Mouse (Mus musculus) liver, adult 2 months (tissue): ENCODE data around the gene Nup50. TPM values are rescaled to one million over a fixed set of nuclear protein-coding genes. Genes with fewer than 3 reads are reported as not detected.

ENCODE experiments used
- DNase-seq: peaks from one replicate; pipeline ENCODE4 v3.0.0-alpha.2; 2011; ENCODE audit warnings: low read depth, low spot score; ENCODE audit errors: extremely low read depth
- H3K27ac ChIP-seq: fragments of 200-500 bp; replicated peaks from 2 replicates; pipeline ENCODE4 v1.5.1; 2012; ENCODE audit warnings: low read depth, mild to moderate bottlenecking, control low read depth, inconsistent platforms, low read length; ENCODE audit not compliant: insufficient read depth
- H3K27me3 ChIP-seq: fragments of 200-500 bp; 2 replicates; pipeline ENCODE4 v1.6.1; 2012; ENCODE audit warnings: mild to moderate bottlenecking, moderate library complexity, low read length, inconsistent platforms; ENCODE audit not compliant: control insufficient read depth, insufficient read depth
- H3K36me3 ChIP-seq: fragments of 200-500 bp; 2 replicates; pipeline ENCODE4 v1.6.1; 2012; ENCODE audit warnings: low read length, inconsistent platforms; ENCODE audit not compliant: control insufficient read depth, insufficient read depth
- H3K4me1 ChIP-seq: fragments of 200-500 bp; 2 replicates; pipeline ENCODE4 v1.6.1; 2011; ENCODE audit warnings: low read length; ENCODE audit not compliant: control insufficient read depth, insufficient read depth
- H3K4me3 ChIP-seq: fragments of 200-500 bp; 2 replicates; pipeline ENCODE4 v1.5.1; 2011; ENCODE audit warnings: low read depth, mild to moderate bottlenecking, control low read depth, low read length, moderate library complexity; ENCODE audit not compliant: insufficient read depth
- H3K79me2 ChIP-seq: fragments of 200-500 bp; 2 replicates; pipeline ENCODE4 v1.6.1; 2012; ENCODE audit warnings: inconsistent platforms, mild to moderate bottlenecking, low read length, moderate library complexity; ENCODE audit not compliant: control insufficient read depth, insufficient read depth
- H3K9ac ChIP-seq: fragments of 200-500 bp; 2 replicates; pipeline ENCODE4 v1.6.1; 2012; ENCODE audit warnings: low read depth, mild to moderate bottlenecking, control low read depth, inconsistent platforms, low read length
- CTCF ChIP-seq: fragments of 200-500 bp; IDR thresholded peaks from 2 replicates; pipeline ENCODE4 v1.5.1; 2011; ENCODE audit warnings: low read depth, low read length, control low read depth
- POLR2A ChIP-seq: fragments of 200-500 bp; IDR thresholded peaks from 2 replicates; pipeline ENCODE4 v1.6.1; 2011; ENCODE audit warnings: low read length, control low read depth; ENCODE audit not compliant: insufficient read depth; ENCODE audit errors: extremely low read depth
- WGBS: fragments of 180-500 bp; shearing (Covaris S2); methylation state at CpG from one replicate; pipeline ENCODE4 v1.1.7; 2018; 5-methylcytosine and 5-hydroxymethylcytosine counted together
- polyA plus RNA-seq: library from polyadenylated mRNA; depleted of rRNA; stranded (reverse); fragments of >200 nt; gene quantifications from 2 replicates; pipeline ENCODE4 v1.2.3, GENCODE M21; 2012
- total RNA-seq: library from RNA; depleted of rRNA; stranded (reverse); fragments of >200 nt; gene quantifications from 2 replicates; pipeline ENCODE4 v1.2.3, GENCODE M21; 2014

The Nup50 gene
- total and polyA plus RNA-seq, 2 experiments = 5.0 to 9.0 TPM

DNA sequence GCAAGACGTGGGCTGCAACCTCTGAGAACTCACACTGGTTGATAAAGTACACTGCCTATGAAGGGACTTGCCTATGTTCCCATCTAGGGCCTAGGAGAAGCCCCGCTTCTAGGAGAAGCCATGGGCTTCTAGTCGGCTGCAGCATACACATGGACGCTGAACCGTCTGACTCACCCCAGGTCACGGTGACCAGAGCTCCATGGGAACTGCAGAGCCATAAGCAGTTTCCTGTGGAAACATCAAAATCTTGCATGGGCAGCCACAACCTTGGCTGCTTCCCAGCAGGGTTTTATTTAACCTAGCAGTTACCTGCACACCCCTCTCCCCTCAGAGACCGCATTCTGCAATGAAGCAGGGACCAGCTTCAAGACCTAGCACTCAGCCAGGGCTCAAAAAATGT, 60.5 kb downstream of the Nup50 start:
- H3K79me2 ChIP-seq = peaks cover 38% of the 10 kb centered on the region
- TF ChIP-seq POLR2A (no peak), CTCF (no peak)
- no peak overlapping the region for H3K4me3 ChIP-seq
- 82% methylated on average over 7 of the region's 7 CpGs for WGBS
- no peaks in the 10 kb centered on the region for H3K27me3 ChIP-seq
- H3K27ac ChIP-seq = no peak overlapping the region; the same call in 1 of the 2 replicates
- DNase-seq = no peak
- H3K9ac ChIP-seq = no peak overlapping the region
- H3K4me1 ChIP-seq = peaks cover 12% of the 10 kb centered on the region
- H3K36me3 ChIP-seq = no peaks in the 10 kb centered on the region

DNA sequence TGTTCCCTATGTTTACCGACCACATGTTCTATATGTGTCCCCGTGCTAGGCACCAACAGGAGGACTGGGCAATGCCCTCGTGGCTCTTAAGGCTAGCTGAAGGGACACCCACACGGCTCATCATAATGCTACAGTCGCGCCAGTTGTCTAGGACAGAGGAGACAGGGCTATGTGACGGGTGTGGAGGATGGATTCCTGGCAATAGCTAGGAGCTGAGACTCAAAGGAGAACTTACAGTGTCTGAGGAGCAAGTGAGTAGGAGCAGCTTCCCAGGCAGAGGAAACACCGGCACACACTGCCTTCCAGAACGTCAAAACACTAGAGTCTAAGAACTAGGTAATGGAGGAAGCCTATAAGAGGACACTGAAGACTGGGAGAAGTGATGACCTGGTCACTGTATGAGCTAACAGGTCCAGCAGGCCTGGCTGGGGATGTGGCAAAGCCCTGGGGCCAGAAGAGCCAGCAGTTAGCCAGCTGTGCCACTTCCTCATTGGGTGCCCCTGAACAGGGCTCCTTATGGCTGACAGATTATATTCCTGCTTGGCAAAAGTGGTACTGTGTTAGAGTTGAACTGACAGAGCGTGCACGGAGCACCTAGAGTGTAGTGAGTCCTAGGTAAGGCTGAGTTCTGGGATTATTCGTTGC, 62.4 kb downstream of the Nup50 start:
- Histone ChIP-seq H3K79me2 (peaks cover 26% of the 10 kb centered on the region), H3K4me1 (peaks cover 11% of the 10 kb centered on the region), H3K36me3 (no peaks in the 10 kb centered on the region), H3K9ac (no peak overlapping the region), H3K4me3 (no peak overlapping the region), H3K27ac (no peak overlapping the region), H3K27me3 (no peaks in the 10 kb centered on the region)
- TF ChIP-seq POLR2A (no peak), CTCF (no peak)
- 90% methylated on average over 12 of the region's 12 CpGs for WGBS
- no peak for DNase-seq

DNA sequence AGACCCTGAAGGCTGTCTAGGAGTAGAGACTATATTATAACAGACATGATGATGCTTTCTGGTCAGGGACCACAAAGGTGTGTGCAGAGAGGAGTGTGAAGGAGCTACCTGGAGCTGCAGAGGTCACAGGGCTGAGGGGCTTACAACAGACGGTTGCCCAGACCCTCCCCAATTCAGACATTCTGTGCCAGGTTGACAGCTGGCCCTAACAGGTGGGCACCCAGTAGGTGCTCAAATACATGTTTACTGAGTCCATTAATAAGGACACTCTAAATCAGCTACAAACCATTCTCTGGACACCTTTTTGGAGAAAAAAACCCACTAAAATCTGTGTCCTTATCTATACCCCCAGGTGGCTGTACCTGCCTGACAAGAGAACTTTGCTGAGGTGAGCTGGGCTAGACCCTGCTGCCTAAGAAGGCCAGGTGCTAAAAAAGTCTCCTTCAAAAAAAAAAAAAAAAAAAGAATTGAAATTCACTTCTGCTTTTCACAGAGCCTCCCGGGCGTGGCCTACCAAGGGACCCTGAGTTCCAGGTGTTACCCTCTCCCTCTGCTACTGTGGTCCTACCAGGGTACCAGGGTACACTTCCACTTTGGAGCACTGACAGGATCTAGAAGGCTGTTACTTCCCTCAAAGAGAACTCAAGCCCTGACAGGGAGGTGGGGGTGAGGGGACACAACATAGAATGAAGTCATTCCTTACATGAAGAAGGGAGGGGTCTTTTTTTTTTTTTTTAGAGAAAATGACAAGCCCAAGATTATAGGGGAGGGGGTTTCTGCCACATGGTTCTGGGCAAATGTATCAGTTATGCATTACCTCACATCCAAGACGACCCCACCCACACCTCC, 63.2 kb downstream of the Nup50 start:
- Histone ChIP-seq H3K9ac (no peak overlapping the region), H3K36me3 (no peaks in the 10 kb centered on the region), H3K27ac (no peak overlapping the region)

DNA sequence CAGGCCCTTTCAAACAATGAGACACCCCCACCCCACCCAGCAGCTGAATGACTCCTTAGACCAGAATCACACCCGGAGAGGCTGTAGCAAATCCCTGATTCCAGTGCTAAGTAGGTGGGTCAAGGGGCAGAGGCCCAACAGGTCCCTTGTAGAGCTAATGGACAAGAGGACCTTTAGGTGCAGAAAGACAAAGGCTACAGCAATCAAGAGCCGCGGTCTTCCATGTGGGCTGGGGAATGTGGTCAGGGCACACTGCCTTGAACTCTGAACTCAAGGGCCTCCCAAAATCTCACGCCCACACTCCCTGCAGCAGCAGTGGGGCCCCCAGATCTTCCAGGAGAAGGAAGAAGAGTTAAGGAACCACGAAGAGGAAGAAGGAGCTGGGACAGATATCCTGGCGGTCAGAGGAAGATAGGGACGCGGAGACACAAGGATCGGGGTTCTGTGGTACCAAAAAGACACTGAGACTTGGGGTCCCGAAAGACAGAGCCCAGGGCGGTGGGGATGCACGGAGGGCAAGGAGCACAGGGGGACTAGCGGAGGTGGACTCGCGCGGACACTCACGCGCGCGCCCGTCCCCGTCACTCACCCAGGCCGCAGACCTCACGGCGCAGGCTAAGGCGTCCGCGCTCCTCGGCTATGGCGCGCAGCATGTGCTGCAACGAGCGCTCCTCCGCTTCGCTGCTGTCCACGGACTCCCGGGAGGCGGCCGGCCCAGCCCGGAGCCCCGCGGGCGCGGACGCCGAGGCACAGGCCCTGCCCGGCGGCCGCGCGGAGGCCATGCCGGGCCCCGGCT, 64.0 kb downstream of the Nup50 start:
- peaks cover 21% of the 10 kb centered on the region for H3K79me2 ChIP-seq
- H3K27ac ChIP-seq = peak overlapping the region; percentile 37
- H3K27me3 ChIP-seq = no peaks in the 10 kb centered on the region
- peak overlapping the region; percentile 86 for H3K4me3 ChIP-seq
- peaks cover 11% of the 10 kb centered on the region for H3K4me1 ChIP-seq
- H3K9ac ChIP-seq = peak overlapping the region; percentile 95
- H3K36me3 ChIP-seq = no peaks in the 10 kb centered on the region
- TF ChIP-seq CTCF = no peak
- no peak for TF ChIP-seq POLR2A
- peak; percentile 43 for DNase-seq
- under 1% methylated on average over 50 of the region's 53 CpGs for WGBS

More for the DNA sequence above, 63.2 kb downstream of the Nup50 start:
- 79% methylated on average over 4 of the region's 4 CpGs for WGBS
- peaks cover 26% of the 10 kb centered on the region for H3K79me2 ChIP-seq
- peaks cover 11% of the 10 kb centered on the region for H3K4me1 ChIP-seq
- no peak overlapping the region; the same call in 1 of the 2 replicates for H3K4me3 ChIP-seq
- no peak for DNase-seq
- TF ChIP-seq POLR2A (no peak), CTCF (no peak)
- H3K27me3 ChIP-seq = no peaks in the 10 kb centered on the region

DNA sequence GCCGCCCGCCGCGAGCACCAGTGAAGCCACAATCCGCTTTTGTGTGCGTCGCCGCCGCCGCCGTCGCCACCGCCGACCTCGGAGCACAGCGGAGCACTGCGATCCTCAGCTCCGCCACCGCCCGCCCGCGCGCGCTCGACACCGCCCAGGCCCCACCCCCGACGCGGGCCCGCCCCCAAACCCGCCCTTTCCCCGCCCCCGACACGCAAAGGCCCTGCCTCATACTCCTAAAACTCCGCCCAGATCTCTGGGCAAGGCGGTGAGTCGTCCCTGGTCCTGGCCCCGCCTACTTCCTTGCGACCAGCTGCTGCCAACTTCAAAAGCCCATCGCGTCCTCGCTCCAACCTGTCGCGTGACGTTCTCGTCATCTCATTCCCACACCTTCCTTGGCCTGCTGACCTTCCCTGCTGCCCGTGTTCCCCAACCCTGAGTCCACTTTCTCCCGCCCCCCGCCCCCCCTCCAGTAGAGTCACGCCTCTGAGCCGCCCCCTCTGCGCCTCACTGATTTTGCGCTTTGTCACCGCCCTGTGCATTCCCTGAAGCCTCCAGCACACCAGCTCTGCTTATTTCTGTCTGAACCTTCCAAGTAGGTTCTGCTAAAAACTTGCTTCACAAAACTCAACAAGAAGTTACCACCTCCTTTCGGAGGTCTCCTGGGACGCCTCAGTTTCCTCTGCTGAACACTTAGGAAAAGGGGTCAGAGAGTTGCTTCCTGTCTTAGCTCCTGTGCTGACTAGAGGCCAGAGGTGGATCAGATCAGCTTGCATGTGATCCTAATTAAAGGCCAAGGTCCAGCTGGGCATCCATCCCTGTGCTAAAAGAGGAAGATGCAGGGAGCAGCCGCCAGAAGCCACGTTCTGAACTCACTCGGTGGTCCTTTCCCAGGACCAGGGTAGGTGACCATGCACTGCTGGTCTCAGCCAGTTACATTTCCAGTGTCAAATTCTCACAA, 64.9 kb downstream of the Nup50 start, which contains the start of gene 5031439G07Rik:
TSS of gene 5031439G07Rik (minus strand) at position 678 of the 952 bp plus-strand sequence.
- WGBS = 2% methylated on average over 49 of the region's 59 CpGs
- peak within 1 kb of the TSS; percentile 95 for H3K9ac ChIP-seq

More for the DNA sequence above, 64.9 kb downstream of the Nup50 start, which contains the start of gene 5031439G07Rik:
- no peaks in the 10 kb centered on the region for H3K27me3 ChIP-seq
- peak; percentile 91 for DNase-seq
- no peaks in the 10 kb centered on the region for H3K36me3 ChIP-seq
- peaks cover 21% of the 10 kb centered on the region for H3K79me2 ChIP-seq
- peaks cover 10% of the 10 kb centered on the region for H3K4me1 ChIP-seq
- H3K4me3 ChIP-seq = peak within 1 kb of the TSS; percentile 86
- H3K27ac ChIP-seq = peak within 1 kb of the TSS; percentile 37
- TF ChIP-seq CTCF = no peak
- peak; percentile 89 for TF ChIP-seq POLR2A
